Mouse (Mus musculus): ENCODE measurements at regions not wholly inside any gene's neighbourhood (a gene's known extent, or its start where the extent isn't known, plus 50 kb on each side); places are given as distances from the start of the nearest gene placed in this dataset.

GRCm38 (mm10) chr8:26449291-26449690 is 330.0 kb downstream of the Gm45692 start:
- no peaks in the 10 kb centered on the region for H3K36me3 ChIP-seq
- no peak overlapping the region for H3K27ac ChIP-seq
- no peak overlapping the region for H3K4me2 ChIP-seq (replicated peaks)
- peaks cover 20% of the 10 kb centered on the region; the same call in 1 of the 2 replicates for H3K4me1 ChIP-seq
- no peak overlapping the region for H3K9ac ChIP-seq
- 91% methylated on average over 7 of the region's 7 CpGs for WGBS
- no peaks in the 10 kb centered on the region for H3K9me3 ChIP-seq
- H3K4me3 ChIP-seq = no peak overlapping the region
- H3K27me3 ChIP-seq = no peaks in the 10 kb centered on the region
- no peak for ATAC-seq (ENCODE audit: insufficient number of reproducible peaks, insufficient read depth, low FRiP score, low TSS enrichment)

- peak; percentile 50; the same call in 1 of the 2 replicates for ATAC-seq (ENCODE audit: insufficient number of reproducible peaks, insufficient read depth, low FRiP score, low TSS enrichment)
- Histone ChIP-seq H3K9ac (no peak overlapping the region), H3K36me3 (no peaks in the 10 kb centered on the region), H3K9me3 (no peaks in the 10 kb centered on the region), H3K27me3 (no peaks in the 10 kb centered on the region), H3K4me1 (peaks cover 20% of the 10 kb centered on the region; the same call in 1 of the 2 replicates), H3K4me2 (replicated peaks) (0 out of 2 replicates have a peak overlapping the region, but pooled peaks have one; percentile 7), H3K27ac (peak overlapping the region; percentile 63), H3K4me3 (no peak overlapping the region)
- 34% methylated on average over 10 of the region's 10 CpGs for WGBS
Measured at GRCm38 (mm10) chr8:26450543-26450942, 331.2 kb downstream of the Gm45692 start.

- Histone ChIP-seq H3K4me3 (no peak overlapping the region), H3K27me3 (no peaks in the 10 kb centered on the region), H3K4me2 (replicated peaks) (no peak overlapping the region), H3K36me3 (no peaks in the 10 kb centered on the region), H3K9ac (no peak overlapping the region), H3K9me3 (no peaks in the 10 kb centered on the region), H3K27ac (no peak overlapping the region), H3K4me1 (peaks cover 20% of the 10 kb centered on the region; the same call in 1 of the 2 replicates)
- 57% methylated on average over 5 of the region's 5 CpGs for WGBS
- ATAC-seq (ENCODE audit: insufficient number of reproducible peaks, insufficient read depth, low FRiP score, low TSS enrichment) = no peak
Measured at GRCm38 (mm10) chr8:26452976-26453573, 333.7 kb downstream of the Gm45692 start.

GRCm38 (mm10) chr8:26465346-26465745 is 346.0 kb downstream of the Gm45692 start:
- Histone ChIP-seq H3K9me3 (no peaks in the 10 kb centered on the region), H3K27me3 (no peaks in the 10 kb centered on the region), H3K4me3 (no peak overlapping the region), H3K4me2 (replicated peaks) (no peak overlapping the region), H3K4me1 (no peaks in the 10 kb centered on the region), H3K27ac (no peak overlapping the region), H3K9ac (no peak overlapping the region), H3K36me3 (no peaks in the 10 kb centered on the region)
- ATAC-seq (ENCODE audit: insufficient number of reproducible peaks, insufficient read depth, low FRiP score, low TSS enrichment) = no peak
- 82% methylated on average over 2 of the region's 2 CpGs for WGBS

- 65% methylated on average over 2 of the region's 2 CpGs for WGBS
- H3K27me3 ChIP-seq = no peaks in the 10 kb centered on the region
Measured at GRCm38 (mm10) chr8:26468441-26468840, 349.1 kb downstream of the Gm45692 start.

GRCm38 (mm10) chr8:26469705-26470104 is 350.4 kb downstream of the Gm45692 start:
- Histone ChIP-seq H3K27ac (no peak overlapping the region), H3K36me3 (no peaks in the 10 kb centered on the region), H3K9ac (no peak overlapping the region), H3K9me3 (no peaks in the 10 kb centered on the region), H3K27me3 (no peaks in the 10 kb centered on the region), H3K4me2 (replicated peaks) (no peak overlapping the region), H3K4me3 (no peak overlapping the region), H3K4me1 (peaks cover 10% of the 10 kb centered on the region; the same call in 1 of the 2 replicates)
- 42% methylated on average over 6 of the region's 6 CpGs for WGBS
- no peak for ATAC-seq (ENCODE audit: insufficient number of reproducible peaks, insufficient read depth, low FRiP score, low TSS enrichment)

More at GRCm38 (mm10) chr8:26468441-26468840, 349.1 kb downstream of the Gm45692 start:
- H3K9me3 ChIP-seq = no peaks in the 10 kb centered on the region
- H3K27ac ChIP-seq = no peak overlapping the region
- H3K4me3 ChIP-seq = no peak overlapping the region
- no peak overlapping the region for H3K4me2 ChIP-seq (replicated peaks)
- no peak overlapping the region for H3K9ac ChIP-seq
- H3K36me3 ChIP-seq = no peaks in the 10 kb centered on the region
- no peak for ATAC-seq (ENCODE audit: insufficient number of reproducible peaks, insufficient read depth, low FRiP score, low TSS enrichment)
- H3K4me1 ChIP-seq = peaks cover 10% of the 10 kb centered on the region; the same call in 1 of the 2 replicates

- no peaks in the 10 kb centered on the region for H3K36me3 ChIP-seq
- H3K4me2 ChIP-seq (replicated peaks) = no peak overlapping the region
- ATAC-seq (ENCODE audit: insufficient number of reproducible peaks, insufficient read depth, low FRiP score, low TSS enrichment) = 0 out of 2 replicates have a peak, but pooled peaks have one; percentile 67
- H3K9me3 ChIP-seq = no peaks in the 10 kb centered on the region
- no peak overlapping the region for H3K27ac ChIP-seq
- no peaks in the 10 kb centered on the region for H3K27me3 ChIP-seq
- H3K4me3 ChIP-seq = no peak overlapping the region
- 18% methylated on average over 12 of the region's 12 CpGs for WGBS
- H3K9ac ChIP-seq = no peak overlapping the region
- peaks cover 10% of the 10 kb centered on the region; the same call in 1 of the 2 replicates for H3K4me1 ChIP-seq
Measured at GRCm38 (mm10) chr8:26471811-26472550, 352.6 kb downstream of the Gm45692 start.

- no peaks in the 10 kb centered on the region for H3K4me1 ChIP-seq
- H3K9me3 ChIP-seq = no peaks in the 10 kb centered on the region
- 89% methylated on average over 5 of the region's 5 CpGs for WGBS
- no peak overlapping the region for H3K9ac ChIP-seq
- H3K27me3 ChIP-seq = no peaks in the 10 kb centered on the region
- H3K27ac ChIP-seq = no peak overlapping the region
- no peaks in the 10 kb centered on the region for H3K36me3 ChIP-seq
- H3K4me2 ChIP-seq (replicated peaks) = no peak overlapping the region
- ATAC-seq (ENCODE audit: insufficient number of reproducible peaks, insufficient read depth, low FRiP score, low TSS enrichment) = no peak
- H3K4me3 ChIP-seq = no peak overlapping the region
Measured at GRCm38 (mm10) chr8:26484749-26485148, 365.4 kb downstream of the Gm45692 start.

- WGBS = 86% methylated on average over 7 of the region's 7 CpGs
- Histone ChIP-seq H3K27me3 (no peaks in the 10 kb centered on the region), H3K4me2 (replicated peaks) (no peak overlapping the region), H3K4me1 (no peaks in the 10 kb centered on the region), H3K9me3 (no peaks in the 10 kb centered on the region), H3K9ac (no peak overlapping the region), H3K27ac (no peak overlapping the region), H3K36me3 (no peaks in the 10 kb centered on the region), H3K4me3 (no peak overlapping the region)
- ATAC-seq (ENCODE audit: insufficient number of reproducible peaks, insufficient read depth, low FRiP score, low TSS enrichment) = no peak
Measured at GRCm38 (mm10) chr8:26487866-26488265, 368.5 kb downstream of the Gm45692 start.

- Histone ChIP-seq H3K4me3 (no peak overlapping the region), H3K27ac (no peak overlapping the region), H3K9me3 (no peaks in the 10 kb centered on the region), H3K36me3 (no peaks in the 10 kb centered on the region), H3K9ac (no peak overlapping the region), H3K27me3 (no peaks in the 10 kb centered on the region), H3K4me1 (no peaks in the 10 kb centered on the region), H3K4me2 (replicated peaks) (no peak overlapping the region)
- 75% methylated on average over 8 of the region's 8 CpGs for WGBS
- ATAC-seq (ENCODE audit: insufficient number of reproducible peaks, insufficient read depth, low FRiP score, low TSS enrichment) = no peak
Measured at GRCm38 (mm10) chr8:26488590-26488989, 369.3 kb downstream of the Gm45692 start.

- ATAC-seq (ENCODE audit: insufficient number of reproducible peaks, insufficient read depth, low FRiP score, low TSS enrichment) = no peak
- 70% methylated on average over 9 of the region's 9 CpGs for WGBS
- Histone ChIP-seq H3K9me3 (no peaks in the 10 kb centered on the region), H3K36me3 (no peaks in the 10 kb centered on the region), H3K9ac (no peak overlapping the region), H3K27me3 (no peaks in the 10 kb centered on the region), H3K4me3 (no peak overlapping the region), H3K4me2 (replicated peaks) (no peak overlapping the region), H3K4me1 (peaks cover 13% of the 10 kb centered on the region; the same call in 1 of the 2 replicates), H3K27ac (no peak overlapping the region)
Measured at GRCm38 (mm10) chr8:26501196-26501813, 382.0 kb downstream of the Gm45692 start.

Data from embryonic facial prominence, embryonic 12.5 days (tissue).